Mouse (Mus musculus): ENCODE results near the gene Angptl2.

DNA sequence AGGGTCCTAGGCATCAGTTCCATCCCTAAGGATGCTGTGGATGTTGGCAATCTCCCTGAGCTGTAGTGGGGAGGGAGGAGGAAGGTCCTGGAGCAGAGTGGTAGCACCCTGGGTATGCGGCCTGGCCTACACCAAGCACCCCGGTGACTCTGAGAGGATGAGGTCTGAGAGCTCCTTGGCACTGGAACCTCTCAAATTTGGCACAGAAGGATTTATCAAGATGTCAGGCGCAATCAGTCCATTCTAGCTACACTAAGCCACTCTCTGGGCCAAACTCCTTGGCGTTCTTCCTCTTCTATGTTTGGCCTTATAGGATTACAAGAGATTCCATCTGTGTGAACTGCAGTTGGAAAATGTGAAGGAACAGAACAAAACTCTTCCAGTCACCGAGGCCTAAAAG is 73.0 kb downstream of the Angptl2 start:
- TF ChIP-seq CTCF (IDR thresholded peaks at IDR 0.05; ENCODE audit: extremely low read depth, insufficient read depth, low read length) (no peak), POLR2A (IDR thresholded peaks at IDR 0.05; ENCODE audit: extremely low read depth, insufficient read depth, low read length) (no peak)
